Mouse (Mus musculus) intestine, embryonic 15.5 days (tissue): ENCODE measurements at regions not wholly inside any gene's neighbourhood (a gene's known extent, or its start where the extent isn't known, plus 50 kb on each side); places are given as distances from the start of the nearest gene placed in this dataset.
A peak's percentile ranks its signal among the peaks of the same experiment; 100 is the strongest.

Experiments used
- ATAC-seq: fragments of 200-750 bp; cut with Nextera tagmentation; 2 replicates; pipeline ENCODE4 v1.8.0; 2017; ENCODE audit warnings: moderate TSS enrichment, moderate library complexity
- H3K27ac ChIP-seq: fragments of 300-500 bp; sonication (generic); 2 replicates; pipeline ENCODE4 v1.5.1; 2015; ENCODE audit warnings: mild to moderate bottlenecking, inconsistent platforms
- H3K27me3 ChIP-seq: fragments of 300-500 bp; sonication (generic); replicated peaks from 2 replicates; pipeline ENCODE4 v1.6.1; 2015; ENCODE audit warnings: inconsistent platforms
- H3K36me3 ChIP-seq: fragments of 300-500 bp; sonication (generic); 2 replicates; pipeline ENCODE4 v1.6.1; 2015; ENCODE audit warnings: inconsistent platforms
- H3K4me1 ChIP-seq: fragments of 300-500 bp; sonication (generic); replicated peaks from 2 replicates; pipeline ENCODE4 v1.6.1; 2015; ENCODE audit warnings: inconsistent platforms
- H3K4me2 ChIP-seq: fragments of 300-500 bp; sonication (generic); replicated peaks from 2 replicates; pipeline ENCODE4 v1.6.1; 2015; ENCODE audit warnings: mild to moderate bottlenecking, inconsistent platforms
- H3K4me3 ChIP-seq: fragments of 300-500 bp; sonication (generic); replicated peaks from 2 replicates; pipeline ENCODE4 v1.5.1; 2015; ENCODE audit warnings: inconsistent platforms
- H3K9ac ChIP-seq: fragments of 300-500 bp; sonication (generic); 2 replicates; pipeline ENCODE4 v1.6.1; 2015; ENCODE audit warnings: inconsistent platforms
- H3K9me3 ChIP-seq: fragments of 300-500 bp; sonication (generic); 2 replicates; pipeline ENCODE4 v1.6.1; 2016; ENCODE audit warnings: inconsistent platforms
- WGBS: fragments of 180-500 bp; shearing (Covaris S2); methylation state at CpG from one replicate; pipeline ENCODE4 v1.1.7; 2015; 5-methylcytosine and 5-hydroxymethylcytosine counted together

DNA sequence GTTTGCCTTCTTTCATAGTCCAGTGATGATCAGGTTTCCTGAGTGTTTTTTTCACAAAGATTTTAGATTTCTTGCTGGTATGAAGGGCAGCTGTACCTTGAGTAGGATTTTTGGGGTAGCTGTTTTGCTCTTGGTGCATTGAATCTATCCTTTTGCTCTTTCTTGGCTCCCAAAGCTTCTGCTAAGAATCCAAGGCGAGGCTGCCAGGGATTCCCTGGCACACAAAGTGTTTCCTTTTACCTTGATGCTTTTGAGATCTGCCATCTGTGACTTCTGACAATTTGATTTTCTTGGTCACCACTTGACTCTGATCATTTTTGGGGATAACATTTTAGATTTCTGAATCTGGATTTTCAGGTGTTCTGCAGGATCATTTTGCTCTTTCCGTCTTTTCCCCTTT lies 144.3 kb upstream of the Ghitm start:
- no peak for ATAC-seq
- no peaks in the 10 kb centered on the region for H3K4me1 ChIP-seq
- 82% methylated on average over 2 of the region's 2 CpGs for WGBS

DNA sequence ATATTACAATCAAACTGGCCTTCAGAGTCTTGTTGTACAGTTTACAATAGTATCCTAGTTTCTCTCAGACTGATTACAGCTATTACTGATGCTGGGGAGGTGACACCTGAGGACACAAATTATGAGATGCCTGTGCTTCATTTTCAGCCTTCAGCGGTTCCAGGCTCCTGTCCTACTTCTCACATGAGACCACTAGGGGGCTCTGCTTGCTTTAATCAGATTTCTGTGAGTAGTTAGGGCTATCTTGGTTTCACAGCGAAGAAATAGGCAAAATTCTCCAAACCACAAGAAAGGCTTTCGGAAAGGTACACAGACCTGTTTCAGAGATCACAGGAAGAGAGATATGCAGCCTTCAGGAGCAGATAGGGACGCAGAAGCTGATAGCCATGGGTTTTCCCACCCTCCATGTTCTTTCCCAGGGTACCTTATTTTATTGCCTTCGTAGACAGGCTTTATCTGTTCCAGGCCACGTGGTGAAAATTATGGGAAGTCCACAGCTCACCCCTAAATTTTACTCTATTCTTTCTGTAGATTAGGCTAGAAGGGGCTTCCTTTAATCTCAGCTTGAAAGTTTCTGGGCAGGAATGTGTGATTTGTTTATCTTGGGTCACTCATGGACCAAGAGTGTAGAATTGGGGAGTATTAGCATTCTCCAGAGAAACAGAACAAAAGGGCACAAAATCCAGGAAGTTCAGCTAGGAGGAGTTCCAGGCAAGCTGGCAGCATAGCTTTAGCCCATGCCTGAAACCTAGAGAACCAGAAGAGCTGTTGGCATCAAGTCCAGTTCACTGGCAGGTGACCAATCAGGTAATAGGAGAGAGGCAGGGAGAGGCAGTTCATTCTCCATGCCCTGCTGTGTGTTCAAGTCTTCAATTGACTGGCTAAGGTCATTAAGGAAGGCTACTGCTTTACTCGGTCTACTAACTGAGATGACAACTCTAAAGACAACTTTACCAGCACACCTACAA lies 141.9 kb upstream of the Ghitm start:
- no peak for ATAC-seq
- H3K4me2 ChIP-seq, result no peak overlapping the region
- no peak overlapping the region for H3K27ac ChIP-seq
- H3K9ac ChIP-seq, result no peak overlapping the region
- H3K4me3 ChIP-seq, result no peak overlapping the region
- H3K27me3 ChIP-seq, result no peaks in the 10 kb centered on the region
- WGBS, result 51% methylated on average over 7 of the region's 7 CpGs
- H3K36me3 ChIP-seq, result no peaks in the 10 kb centered on the region
- H3K4me1 ChIP-seq, result no peaks in the 10 kb centered on the region
- no peaks in the 10 kb centered on the region for H3K9me3 ChIP-seq

More for the DNA sequence above, 144.3 kb upstream of the Ghitm start:
- Histone ChIP-seq H3K27me3 (no peaks in the 10 kb centered on the region), H3K27ac (no peak overlapping the region), H3K9me3 (no peaks in the 10 kb centered on the region), H3K4me2 (no peak overlapping the region), H3K4me3 (no peak overlapping the region), H3K9ac (no peak overlapping the region), H3K36me3 (no peaks in the 10 kb centered on the region)

DNA sequence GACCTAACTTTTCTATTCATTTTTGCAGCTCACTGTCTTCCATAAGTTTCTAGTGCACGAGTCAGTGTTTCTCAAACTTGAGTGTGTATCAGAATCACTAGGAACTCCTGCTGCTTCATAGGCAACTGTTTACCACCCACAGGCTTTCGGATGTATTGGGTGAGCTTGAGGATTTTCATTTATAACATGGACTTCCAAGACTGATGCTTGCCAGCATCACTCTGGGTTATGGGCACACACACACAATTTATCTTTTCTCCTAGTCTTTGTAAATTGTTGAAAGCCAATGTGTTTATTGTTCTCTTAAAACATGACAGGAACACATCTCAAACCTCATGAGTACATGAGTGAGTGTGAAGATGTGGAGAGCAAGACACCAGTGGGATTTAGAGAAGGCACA lies 137.0 kb upstream of the Ghitm start:
- no peak for ATAC-seq

DNA sequence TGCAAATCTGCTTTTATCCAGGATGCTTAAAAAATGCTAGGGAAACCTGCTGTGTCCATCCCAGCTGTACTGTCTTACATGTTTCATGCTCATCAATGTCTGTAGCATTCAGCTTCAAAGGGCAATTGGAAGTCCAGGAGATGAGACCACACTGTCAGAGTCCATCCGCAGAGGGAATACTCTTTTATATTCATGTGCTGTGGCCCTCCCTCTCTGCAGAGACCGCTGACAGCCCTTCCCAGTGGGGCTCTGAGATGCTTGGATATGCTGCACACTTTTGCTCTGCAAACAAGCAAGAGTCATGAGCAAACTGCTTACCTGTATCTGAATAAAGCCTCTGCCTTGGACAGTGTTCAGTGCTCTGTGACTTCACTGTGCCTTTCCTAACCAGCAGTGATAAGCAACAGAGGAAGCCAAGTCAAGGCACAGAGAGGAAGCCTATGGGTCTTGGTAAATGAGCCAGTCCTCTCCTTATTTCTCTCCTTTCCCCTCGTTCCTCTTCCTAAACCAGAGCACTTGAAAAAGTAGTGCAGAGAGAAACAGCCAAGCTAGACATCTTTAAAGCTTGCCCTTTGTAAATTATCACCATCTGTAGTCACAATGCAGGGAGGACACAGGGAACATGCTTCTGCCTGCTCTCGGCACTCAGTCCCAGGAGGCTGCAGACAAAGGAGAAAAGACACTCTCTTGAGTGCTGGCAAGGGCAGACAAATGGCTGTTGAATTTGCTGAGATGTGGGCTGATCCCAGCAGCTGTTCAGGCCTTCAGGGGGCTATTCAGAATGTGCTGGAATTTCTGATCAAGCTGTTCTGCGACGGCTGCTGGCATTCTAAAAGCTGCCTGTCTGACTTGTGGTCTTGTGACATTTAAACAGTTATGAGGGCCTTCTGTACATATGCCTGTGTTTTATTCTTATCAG lies 136.2 kb upstream of the Ghitm start:
- WGBS, result 31% methylated on average over 6 of the region's 6 CpGs
- H3K27ac ChIP-seq, result no peak overlapping the region
- ATAC-seq, result peak; percentile 15; the same call in 1 of the 2 replicates

More for the DNA sequence above, 137.0 kb upstream of the Ghitm start:
- Histone ChIP-seq H3K27ac (no peak overlapping the region), H3K9me3 (no peaks in the 10 kb centered on the region), H3K27me3 (no peaks in the 10 kb centered on the region), H3K4me3 (no peak overlapping the region), H3K4me2 (no peak overlapping the region), H3K4me1 (0 out of 2 replicates have a peak, but pooled peaks cover 3% of the 10 kb centered on the region), H3K36me3 (no peaks in the 10 kb centered on the region), H3K9ac (no peak overlapping the region)
- WGBS, result 47% methylated on average over 2 of the region's 2 CpGs

DNA sequence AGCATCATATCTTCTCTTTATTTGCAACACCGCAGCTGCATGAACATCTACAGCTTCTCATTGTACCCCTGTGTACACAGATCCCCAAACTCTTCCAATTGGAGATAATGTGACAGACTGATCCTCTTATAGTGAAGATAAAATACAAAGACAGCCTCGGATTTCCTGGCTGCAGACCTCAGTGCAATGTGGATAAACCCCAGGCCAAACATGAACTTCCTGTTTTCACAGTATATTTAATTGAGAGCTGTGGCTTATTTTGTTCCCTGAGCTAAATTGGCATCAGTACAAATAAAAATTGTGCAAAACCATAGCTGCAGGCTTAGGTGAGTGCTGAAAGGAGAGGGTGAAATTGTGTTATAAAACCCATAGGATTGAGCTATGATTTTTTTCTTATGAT lies 134.8 kb upstream of the Ghitm start:
- ATAC-seq, result no peak
- H3K9ac ChIP-seq, result no peak overlapping the region
- H3K27ac ChIP-seq, result no peak overlapping the region
- no peak overlapping the region for H3K4me2 ChIP-seq
- WGBS, result 38% methylated on average over 2 of the region's 2 CpGs
- H3K9me3 ChIP-seq, result no peaks in the 10 kb centered on the region
- no peak overlapping the region for H3K4me3 ChIP-seq
- 0 out of 2 replicates have a peak, but pooled peaks cover 3% of the 10 kb centered on the region for H3K4me1 ChIP-seq
- no peaks in the 10 kb centered on the region for H3K27me3 ChIP-seq
- H3K36me3 ChIP-seq, result no peaks in the 10 kb centered on the region

More for the DNA sequence above, 136.2 kb upstream of the Ghitm start:
- no peak overlapping the region for H3K4me3 ChIP-seq
- no peak overlapping the region for H3K9ac ChIP-seq
- H3K4me2 ChIP-seq, result no peak overlapping the region
- H3K4me1 ChIP-seq, result 0 out of 2 replicates have a peak, but pooled peaks cover 3% of the 10 kb centered on the region
- no peaks in the 10 kb centered on the region for H3K27me3 ChIP-seq
- no peaks in the 10 kb centered on the region for H3K36me3 ChIP-seq
- no peaks in the 10 kb centered on the region for H3K9me3 ChIP-seq

DNA sequence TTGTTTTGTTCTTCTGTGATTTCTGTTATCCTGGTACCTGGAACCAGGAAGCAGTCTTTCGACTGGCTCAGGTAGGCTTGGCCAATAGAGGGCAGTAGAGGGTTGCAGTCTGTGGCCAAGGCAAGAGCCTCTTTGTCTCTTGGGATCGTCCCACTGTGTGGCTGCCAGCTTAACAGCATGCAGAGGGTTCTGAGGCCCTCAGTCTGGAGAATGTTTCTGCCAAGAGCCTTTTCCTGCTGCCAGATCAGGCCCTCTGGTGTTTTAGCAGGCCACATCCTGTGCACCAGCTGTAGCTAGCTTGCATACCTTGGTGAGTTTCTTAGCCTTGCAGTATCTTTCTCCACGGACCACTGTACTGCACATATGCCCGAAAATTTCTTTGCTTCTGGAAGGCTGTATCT lies 103.6 kb upstream of the Ghitm start:
- H3K27me3 ChIP-seq, result no peaks in the 10 kb centered on the region
- no peak overlapping the region for H3K4me2 ChIP-seq
- no peaks in the 10 kb centered on the region for H3K36me3 ChIP-seq
- peak; percentile 58; the same call in 1 of the 2 replicates for ATAC-seq
- H3K9ac ChIP-seq, result no peak overlapping the region
- H3K4me3 ChIP-seq, result no peak overlapping the region
- 28% methylated on average over 4 of the region's 4 CpGs for WGBS
- no peaks in the 10 kb centered on the region for H3K4me1 ChIP-seq
- no peak overlapping the region for H3K27ac ChIP-seq
- H3K9me3 ChIP-seq, result no peaks in the 10 kb centered on the region

DNA sequence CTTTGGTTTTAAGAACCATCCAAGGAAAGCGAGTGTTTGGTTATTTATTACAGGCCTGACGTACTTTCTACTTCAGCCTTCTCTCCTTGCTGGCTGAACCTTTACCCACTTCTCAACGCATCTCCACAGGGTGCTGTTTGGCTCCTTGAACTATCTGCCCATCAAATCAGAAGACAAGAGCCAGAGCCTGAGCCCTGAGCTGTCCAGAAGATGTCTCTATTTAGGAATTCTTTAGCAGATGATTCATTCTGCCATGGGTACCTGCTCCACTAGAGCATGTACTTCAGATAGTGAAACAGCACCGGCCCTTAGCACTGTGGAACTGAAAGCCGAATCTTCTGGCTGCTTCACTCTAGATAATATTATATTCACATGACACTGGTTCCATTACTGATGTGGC lies 102.1 kb upstream of the Ghitm start:
- no peaks in the 10 kb centered on the region for H3K27me3 ChIP-seq
- 75% methylated on average over 5 of the region's 5 CpGs for WGBS
- no peak overlapping the region for H3K9ac ChIP-seq
- no peak overlapping the region for H3K27ac ChIP-seq
- no peak overlapping the region for H3K4me2 ChIP-seq
- ATAC-seq, result no peak
- H3K4me1 ChIP-seq, result no peaks in the 10 kb centered on the region
- H3K9me3 ChIP-seq, result no peaks in the 10 kb centered on the region
- no peak overlapping the region for H3K4me3 ChIP-seq
- no peaks in the 10 kb centered on the region for H3K36me3 ChIP-seq

DNA sequence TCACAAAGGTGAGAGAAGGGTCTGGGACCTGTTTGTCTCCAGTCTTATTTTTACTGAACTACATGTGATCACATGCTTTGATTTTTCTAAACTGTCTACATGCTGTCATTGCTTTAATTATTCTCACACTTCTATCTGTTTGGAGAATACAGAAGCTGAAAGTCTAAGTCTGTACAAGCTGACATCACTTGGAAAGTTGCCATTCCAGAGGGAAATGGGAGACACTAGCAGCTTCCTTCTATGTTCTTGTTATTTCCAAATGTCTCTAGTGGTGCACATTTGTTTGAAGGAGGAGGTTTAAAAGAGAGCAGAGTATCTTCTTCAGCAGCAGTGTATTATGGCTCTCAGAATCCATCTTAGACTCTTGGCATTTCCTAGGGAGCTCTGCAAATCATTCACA lies 73.2 kb upstream of the Ghitm start:
- H3K36me3 ChIP-seq, result no peaks in the 10 kb centered on the region
- H3K4me1 ChIP-seq, result no peaks in the 10 kb centered on the region
- no peak overlapping the region for H3K27ac ChIP-seq
- H3K4me2 ChIP-seq, result no peak overlapping the region
- no peak for ATAC-seq
- H3K4me3 ChIP-seq, result no peak overlapping the region
- no peaks in the 10 kb centered on the region for H3K9me3 ChIP-seq
- no peaks in the 10 kb centered on the region for H3K27me3 ChIP-seq
- no peak overlapping the region for H3K9ac ChIP-seq

DNA sequence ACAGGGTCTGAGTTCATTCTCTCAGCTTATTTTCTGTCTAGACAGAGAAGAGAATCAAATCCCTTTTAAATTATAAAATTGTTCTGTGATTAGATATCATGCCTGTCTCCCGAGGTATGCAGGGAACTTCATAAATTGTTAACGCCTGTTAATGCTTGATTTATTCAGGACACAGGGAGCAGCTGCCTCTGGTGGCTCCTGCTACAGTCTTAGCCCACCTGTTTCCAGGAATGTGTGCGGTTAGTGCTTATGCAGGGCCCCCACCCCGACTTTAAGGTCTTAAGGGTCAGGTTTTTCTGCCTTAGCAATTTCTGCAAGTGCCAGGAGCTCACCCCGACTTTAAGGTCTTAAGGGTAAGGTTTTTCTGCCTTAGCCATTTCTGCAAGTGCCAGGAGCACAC lies 54.7 kb upstream of the Ghitm start:
- H3K9ac ChIP-seq, result no peak overlapping the region
- no peak overlapping the region for H3K4me2 ChIP-seq
- no peak for ATAC-seq
- no peaks in the 10 kb centered on the region for H3K4me1 ChIP-seq
- H3K27ac ChIP-seq, result no peak overlapping the region
- WGBS, result 70% methylated on average over 5 of the region's 5 CpGs
- no peak overlapping the region for H3K4me3 ChIP-seq
- H3K9me3 ChIP-seq, result no peaks in the 10 kb centered on the region
- H3K36me3 ChIP-seq, result no peaks in the 10 kb centered on the region
- no peaks in the 10 kb centered on the region for H3K27me3 ChIP-seq
